Mouse (Mus musculus) liver, adult 2 months (tissue): ENCODE data around the gene Stat5b.

Source experiments
- CTCF ChIP-seq: fragments of 200-500 bp; IDR thresholded peaks from 2 replicates; pipeline ENCODE4 v1.5.1; 2011; ENCODE audit warnings: low read depth, low read length, control low read depth
- POLR2A ChIP-seq: fragments of 200-500 bp; IDR thresholded peaks from 2 replicates; pipeline ENCODE4 v1.6.1; 2011; ENCODE audit warnings: low read length, control low read depth; ENCODE audit not compliant: insufficient read depth; ENCODE audit errors: extremely low read depth

GRCm38 (mm10) chr11:100826161-100826866 lies 24.2 kb downstream of the Stat5b start:
- TF ChIP-seq CTCF, result no peak
- TF ChIP-seq POLR2A, result no peak
